Mouse (Mus musculus): Measurements from ENCODE around the gene Fam163a.

Fam163a gene

GRCm38 (mm10) chr1:156202661-156203060, 2.2 kb downstream of the Fam163a start:
- peak in 1 of 2 experiments; percentile 27 for DNase-seq (ENCODE audit: inconsistent age in 2 of 2, low spot score in 1 of 2)

- DNase-seq (ENCODE audit: inconsistent age in 2 of 2, low spot score in 1 of 2) = no peak
These were observed 3.8 kb downstream of the Fam163a start for GRCm38 (mm10) chr1:156201069-156201468.

- no peak for DNase-seq (ENCODE audit: inconsistent age in 2 of 2, low spot score in 1 of 2)
These were observed 7.2 kb downstream of the Fam163a start for GRCm38 (mm10) chr1:156197588-156197987.

GRCm38 (mm10) chr1:156193292-156193691, 11.5 kb downstream of the Fam163a start:
- DNase-seq (ENCODE audit: inconsistent age in 2 of 2, low spot score in 1 of 2) = peak in 1 of 2 experiments; percentile 65

GRCm38 (mm10) chr1:156192853-156193252, 12.0 kb downstream of the Fam163a start:
- DNase-seq (ENCODE audit: inconsistent age in 2 of 2, low spot score in 1 of 2) = no peak

- DNase-seq (ENCODE audit: inconsistent age in 2 of 2, low spot score in 1 of 2) = no peak
These were observed 18.2 kb downstream of the Fam163a start for GRCm38 (mm10) chr1:156186646-156187045.

GRCm38 (mm10) chr1:156184158-156184571, 20.7 kb downstream of the Fam163a start:
- peak; percentile 74 to 89 for DNase-seq (ENCODE audit: inconsistent age in 2 of 2, low spot score in 1 of 2)

- peak in 1 of 2 experiments; percentile 32 for DNase-seq (ENCODE audit: inconsistent age in 2 of 2, low spot score in 1 of 2)
These were observed 21.5 kb downstream of the Fam163a start for GRCm38 (mm10) chr1:156183176-156183958.

- peak in 1 of 2 experiments; percentile 14 for DNase-seq (ENCODE audit: inconsistent age in 2 of 2, low spot score in 1 of 2)
These were observed 25.0 kb downstream of the Fam163a start for GRCm38 (mm10) chr1:156179875-156180274.

GRCm38 (mm10) chr1:156168737-156169136, 36.1 kb downstream of the Fam163a start:
- peak in 1 of 2 experiments; percentile 16 for DNase-seq (ENCODE audit: inconsistent age in 2 of 2, low spot score in 1 of 2)

GRCm38 (mm10) chr1:156116770-156117169, 88.1 kb downstream of the Fam163a start:
- no peak for DNase-seq (ENCODE audit: inconsistent age in 2 of 2, low spot score in 1 of 2)

GRCm38 (mm10) chr1:156113884-156114499, 90.8 kb downstream of the Fam163a start:
- DNase-seq (ENCODE audit: inconsistent age in 2 of 2, low spot score in 1 of 2) = no peak

GRCm38 (mm10) chr1:156112142-156112541, 92.7 kb downstream of the Fam163a start:
- no peak for DNase-seq (ENCODE audit: inconsistent age in 2 of 2, low spot score in 1 of 2)

- peak; percentile 50 to 66 for DNase-seq (ENCODE audit: inconsistent age in 2 of 2, low spot score in 1 of 2)
These were observed 93.1 kb downstream of the Fam163a start for GRCm38 (mm10) chr1:156111728-156112127.

- DNase-seq (ENCODE audit: inconsistent age in 2 of 2, low spot score in 1 of 2) = no peak
These were observed 93.7 kb downstream of the Fam163a start for GRCm38 (mm10) chr1:156111090-156111489.

GRCm38 (mm10) chr1:156108400-156108799, 96.4 kb downstream of the Fam163a start:
- no peak for DNase-seq (ENCODE audit: inconsistent age in 2 of 2, low spot score in 1 of 2)

GRCm38 (mm10) chr1:156107424-156107823, 97.4 kb downstream of the Fam163a start:
- no peak for DNase-seq (ENCODE audit: inconsistent age in 2 of 2, low spot score in 1 of 2)

GRCm38 (mm10) chr1:156105381-156105780, 99.4 kb downstream of the Fam163a start:
- no peak for DNase-seq (ENCODE audit: inconsistent age in 2 of 2, low spot score in 1 of 2)

- DNase-seq (ENCODE audit: inconsistent age in 2 of 2, low spot score in 1 of 2) = no peak
These were observed 101.1 kb downstream of the Fam163a start for GRCm38 (mm10) chr1:156103763-156104162.

- DNase-seq (ENCODE audit: inconsistent age in 2 of 2, low spot score in 1 of 2) = no peak
These were observed 113.0 kb downstream of the Fam163a start for GRCm38 (mm10) chr1:156091811-156092210.

- no peak for DNase-seq (ENCODE audit: inconsistent age in 2 of 2, low spot score in 1 of 2)
These were observed 114.8 kb downstream of the Fam163a start for GRCm38 (mm10) chr1:156090042-156090441.

GRCm38 (mm10) chr1:156089561-156089960, 115.3 kb downstream of the Fam163a start:
- DNase-seq (ENCODE audit: inconsistent age in 2 of 2, low spot score in 1 of 2) = no peak

All from adrenal gland, adult (tissue).